Mouse (Mus musculus) CD4-positive helper T cell, adult 2 months (primary cell): ENCODE data around the gene Rab40c.

ENCODE experiments used
- DNase-seq: peaks from one replicate; pipeline ENCODE4 v3.0.0-alpha.2; 2012; ENCODE audit warnings: low read depth, missing footprints, low spot score

Rab40c gene

DNA sequence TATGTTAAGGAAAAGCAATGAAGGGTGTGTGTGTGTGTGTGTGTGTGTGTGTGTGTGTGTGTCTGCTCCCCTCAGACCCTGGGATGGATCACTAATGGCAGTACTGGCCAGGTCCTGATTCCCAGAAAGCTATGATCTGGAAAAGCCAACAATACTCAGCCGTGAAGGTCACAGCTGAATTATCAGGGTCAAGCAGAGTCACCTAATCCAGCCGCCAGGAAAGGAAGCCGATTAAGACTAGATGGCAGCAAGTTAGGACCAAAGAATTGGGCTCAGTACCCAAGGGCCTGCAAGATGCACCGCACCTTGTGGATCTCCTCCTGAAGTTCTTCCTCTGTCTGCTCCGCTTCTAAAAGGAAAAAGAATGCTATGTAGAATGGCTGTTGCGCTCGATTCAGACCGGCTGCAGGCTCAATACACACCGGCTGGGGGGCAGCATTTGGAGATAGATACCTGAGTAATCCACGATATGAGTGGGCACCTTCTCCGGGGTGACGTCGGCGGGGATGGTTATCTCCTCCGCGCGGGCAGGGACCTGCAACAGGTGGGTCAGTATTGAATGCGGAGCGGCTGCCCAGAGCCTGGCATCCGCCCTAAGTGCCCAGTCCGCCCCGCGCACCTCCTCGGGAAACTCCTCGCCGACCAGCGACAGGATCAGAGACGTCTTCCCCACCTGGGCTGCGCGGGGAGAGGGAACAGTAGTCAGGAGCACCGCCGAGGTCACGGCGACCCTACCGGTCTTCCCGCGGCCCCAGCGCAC is 75.7 kb downstream of the Rab40c start:
- DNase-seq, result no peak

DNA sequence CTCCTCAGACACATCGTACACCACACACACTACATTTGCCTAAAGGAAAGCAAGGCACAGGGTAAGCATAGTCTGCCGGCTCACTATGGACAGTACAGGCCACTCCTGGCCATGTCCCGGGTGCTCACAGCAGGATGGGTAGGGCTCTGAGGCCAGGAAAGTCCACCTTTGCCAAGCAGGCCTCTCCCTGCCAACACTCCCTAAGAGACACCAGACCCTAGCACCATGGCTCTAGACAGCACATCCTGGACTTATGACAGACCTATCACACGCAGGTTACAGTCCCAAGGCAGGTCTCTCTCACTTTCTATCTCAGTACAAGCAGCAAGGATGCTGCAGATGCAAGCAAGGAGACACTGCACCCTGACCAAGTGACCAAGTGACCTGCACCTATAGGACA is 76.4 kb downstream of the Rab40c start:
- no peak for DNase-seq

DNA sequence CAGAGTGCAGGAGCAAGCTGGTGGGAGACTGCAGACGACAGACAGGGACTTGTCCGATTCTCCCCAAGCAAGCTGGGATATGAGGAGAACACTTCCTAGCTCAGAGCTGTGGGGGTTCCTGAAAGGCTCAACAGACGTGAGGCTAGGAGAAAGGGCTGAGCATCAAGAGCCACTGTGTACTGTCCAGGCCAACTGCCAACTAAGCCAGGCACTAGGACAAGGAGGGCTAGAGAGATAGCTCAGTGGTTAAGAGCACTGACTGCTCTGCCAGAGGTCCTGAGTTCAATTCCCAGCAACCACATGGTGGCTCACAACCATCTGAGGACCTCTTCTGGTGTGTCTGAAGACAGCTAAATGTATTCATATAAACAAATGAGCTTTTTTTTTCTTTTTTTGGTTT is 77.0 kb downstream of the Rab40c start:
- DNase-seq, result no peak

DNA sequence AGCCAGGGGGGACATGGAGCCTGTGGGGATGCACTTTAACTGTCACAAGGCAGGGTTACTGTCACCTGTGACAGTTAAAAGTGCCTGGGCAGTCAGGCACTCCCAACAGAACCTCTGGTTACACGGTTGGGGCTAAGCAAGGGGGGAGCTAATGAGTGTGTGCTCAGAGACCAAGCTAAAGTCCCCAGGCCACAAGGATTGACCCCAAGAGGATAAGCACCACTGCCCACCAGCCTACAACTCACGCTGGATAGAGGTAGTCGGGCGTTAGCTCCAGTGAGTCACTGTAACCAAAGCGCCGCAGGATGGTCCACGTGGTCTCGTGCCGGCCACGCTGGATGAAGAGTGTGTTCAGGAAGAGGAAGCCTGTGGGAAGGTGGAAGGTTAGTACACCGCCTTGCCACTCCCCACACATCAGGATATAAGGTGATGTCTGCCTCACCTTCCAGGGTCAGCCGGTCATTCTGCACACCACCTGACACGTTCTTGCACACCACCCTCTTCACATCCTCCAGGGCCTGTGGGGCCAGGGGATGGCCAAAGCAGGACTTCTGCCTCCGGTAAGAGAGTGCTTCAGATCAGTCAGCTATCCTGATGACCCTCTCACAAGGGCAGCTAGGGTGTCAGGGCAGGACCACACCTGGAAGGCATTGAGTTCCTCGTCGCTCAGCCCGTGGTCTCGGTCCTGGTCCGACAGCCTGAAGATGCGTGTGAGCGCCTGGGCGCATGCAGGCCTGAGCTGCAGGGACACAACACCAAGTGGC is 78.2 kb downstream of the Rab40c start, which contains the start of gene Gm20683:
TSS of gene Gm20683 (minus strand) at position 647 of the 764 bp plus-strand sequence.
- DNase-seq, result no peak

GRCm38 (mm10) chr17:25840519-25840918 is 79.0 kb downstream of the Rab40c start:
- no peak for DNase-seq

- DNase-seq, result no peak
Measured at GRCm38 (mm10) chr17:25839455-25840235, 79.9 kb downstream of the Rab40c start.

GRCm38 (mm10) chr17:25838904-25839303 is 80.6 kb downstream of the Rab40c start:
- no peak for DNase-seq

DNA sequence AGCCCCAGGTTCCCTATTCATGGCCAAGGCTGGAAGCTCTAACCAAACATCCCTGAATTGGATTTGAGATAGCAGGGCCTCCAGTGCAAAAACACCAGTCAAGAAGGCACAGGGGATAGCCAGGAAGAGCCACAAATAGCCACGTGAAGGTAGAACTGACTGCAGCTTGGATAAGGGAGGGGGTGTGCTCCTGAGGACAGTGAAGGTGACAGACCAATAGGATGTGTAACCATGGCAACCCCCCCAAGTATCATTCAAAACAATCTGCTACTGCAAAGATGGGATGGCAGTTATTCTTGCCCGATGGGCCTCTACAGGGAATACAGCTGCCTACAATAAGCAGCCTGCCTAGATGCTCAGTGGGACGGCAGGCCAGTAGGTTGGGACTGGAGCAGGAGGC is 82.0 kb downstream of the Rab40c start:
- peak; percentile 40 for DNase-seq

GRCm38 (mm10) chr17:25837076-25837410 is 82.5 kb downstream of the Rab40c start, which contains the start of gene Rhbdl1:
Rhbdl1 (minus strand) TSS chr17:25837295.
- DNase-seq, result peak; percentile 57

DNA sequence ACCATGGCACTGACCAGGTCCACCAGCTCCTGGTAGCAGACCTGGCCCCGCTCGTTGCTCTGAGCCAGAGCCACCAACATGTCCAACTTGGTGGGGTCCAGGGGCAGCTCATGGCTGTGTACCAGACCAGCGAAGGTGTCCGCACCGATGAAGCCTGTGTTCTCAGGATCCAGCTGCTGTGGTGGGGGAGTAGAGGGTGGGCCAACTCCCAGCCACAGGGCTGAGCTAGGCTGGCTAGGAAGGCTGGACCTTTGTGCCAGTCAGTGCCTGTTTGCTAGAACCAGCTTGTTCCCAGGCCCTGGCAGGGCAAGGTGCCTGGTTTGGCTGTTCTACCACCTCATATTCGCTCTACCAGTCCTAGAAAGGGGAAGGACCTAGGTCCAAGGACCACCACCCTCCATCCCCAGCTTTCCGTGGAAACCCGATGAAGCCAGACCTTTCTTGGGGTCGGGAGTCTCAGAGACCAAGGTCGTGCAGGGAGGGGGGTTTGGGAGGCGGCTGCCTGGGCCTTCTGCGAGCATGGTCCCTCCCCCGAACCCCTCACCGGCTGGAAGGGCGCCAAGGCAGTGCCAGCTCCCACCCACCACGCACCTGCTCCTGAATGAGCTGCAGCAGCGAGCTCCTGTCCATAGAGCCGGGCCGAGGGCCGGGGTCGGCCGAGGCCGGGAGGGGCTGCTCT is 83.0 kb downstream of the Rab40c start:
- DNase-seq, result no peak

- DNase-seq, result no peak
Measured at GRCm38 (mm10) chr17:25835816-25836215, 83.7 kb downstream of the Rab40c start.

GRCm38 (mm10) chr17:25835301-25835700 is 84.2 kb downstream of the Rab40c start:
- DNase-seq, result no peak

- DNase-seq, result no peak
Measured at GRCm38 (mm10) chr17:25834595-25835222, 84.8 kb downstream of the Rab40c start.

- no peak for DNase-seq
Measured at GRCm38 (mm10) chr17:25833961-25834594, 85.4 kb downstream of the Rab40c start.

- DNase-seq, result no peak
Measured at GRCm38 (mm10) chr17:25833291-25833663, 86.2 kb downstream of the Rab40c start, which contains the start of gene Stub1. Stub1 (minus strand) TSS chr17:25833404.

GRCm38 (mm10) chr17:25832436-25833290 is 86.9 kb downstream of the Rab40c start:
- peak; percentile 98 for DNase-seq
